Mouse (Mus musculus): ENCODE results near the gene Notum. TPM values are rescaled to one million over a fixed set of nuclear protein-coding genes. Genes with fewer than 3 reads are reported as not detected.

The Notum gene
- total and polyA plus RNA-seq, 2 experiments from 2014 or later: 0.08 to 0.27 TPM

- DNase-seq (ENCODE audit: low spot score) (no peak), ATAC-seq (ENCODE audit: insufficient read depth, low read depth) (no peak)
- Histone ChIP-seq H3K9ac (replicated peaks; ENCODE audit: low read depth, low read length) (no peak overlapping the region), H3K9me3 (replicated peaks; ENCODE audit: control insufficient read depth, low read length) (no peaks in the 10 kb centered on the region), H3K27me3 (ENCODE audit: control insufficient read depth, insufficient read depth, low read length) (no peaks in the 10 kb centered on the region), H3K4me1 (ENCODE audit: control insufficient read depth, insufficient read depth) (peaks cover 21% of the 10 kb centered on the region; the same call in 1 of the 2 replicates), H3K4me3 (ENCODE audit: low read depth, low read length) (no peak overlapping the region), H3K27ac (ENCODE audit: low read depth) (peak overlapping the region; percentile 52), H3K4me2 (ENCODE audit: low read depth, low read length) (no peak overlapping the region), H3K36me3 (replicated peaks; ENCODE audit: control insufficient read depth, insufficient read depth, low read length) (peaks cover 56% of the 10 kb centered on the region)
- 64% methylated on average over 4 of the region's 4 CpGs for WGBS
- no peak for TF ChIP-seq EP300 (IDR thresholded peaks at IDR 0.05; ENCODE audit: low read depth)
- TF ChIP-seq CTCF (IDR thresholded peaks at IDR 0.05; ENCODE audit: low read depth): no peak
Observed at GRCm38 (mm10) chr11:120606764-120607163, 54.2 kb downstream of the Notum start.

GRCm38 (mm10) chr11:120605667-120606066 is 55.3 kb downstream of the Notum start:
- 82% methylated on average over 7 of the region's 7 CpGs for WGBS
- H3K27ac ChIP-seq (ENCODE audit: low read depth): no peak overlapping the region
- H3K9me3 ChIP-seq (replicated peaks; ENCODE audit: control insufficient read depth, low read length): no peaks in the 10 kb centered on the region
- H3K9ac ChIP-seq (replicated peaks; ENCODE audit: low read depth, low read length): no peak overlapping the region
- H3K4me1 ChIP-seq (ENCODE audit: control insufficient read depth, insufficient read depth): peaks cover 21% of the 10 kb centered on the region; the same call in 1 of the 2 replicates
- DNase-seq (ENCODE audit: low spot score): no peak
- H3K36me3 ChIP-seq (replicated peaks; ENCODE audit: control insufficient read depth, insufficient read depth, low read length): peaks cover 52% of the 10 kb centered on the region
- no peak for ATAC-seq (ENCODE audit: insufficient read depth, low read depth)
- TF ChIP-seq CTCF (IDR thresholded peaks at IDR 0.05; ENCODE audit: low read depth) (no peak), EP300 (IDR thresholded peaks at IDR 0.05; ENCODE audit: low read depth) (no peak)
- no peak overlapping the region for H3K4me3 ChIP-seq (ENCODE audit: low read depth, low read length)
- no peak overlapping the region for H3K4me2 ChIP-seq (ENCODE audit: low read depth, low read length)
- H3K27me3 ChIP-seq (ENCODE audit: control insufficient read depth, insufficient read depth, low read length): no peaks in the 10 kb centered on the region

Small RNA genes lying within 50 kb of the gene (microRNA-seq; reads per million reads assigned to microRNA genes)
- not detected for gene Mir6936

Other genes starting within 250 kb of the Notum start
Only the 30 nearest of the 32 such genes appear.
- gene Pde6g, start 207.7 kb downstream of the Notum start, total RNA-seq (2014; rRNA removed; ENCODE audit: low replicate concordance): not detected in 2 replicates
- gene Pde6g, start 207.7 kb downstream of the Notum start, polyA plus RNA-seq (2015; fragmentation: Nextera tagmentation; extraction: Ambion mirVana): 0.29 and 0.33 TPM in 2 replicates
- 69.2 and 85.3 TPM in 2 replicates for gene Oxld1, start 203.1 kb downstream of the Notum start, total RNA-seq (2014; rRNA removed; ENCODE audit: low replicate concordance)
- gene Oxld1, start 203.1 kb downstream of the Notum start, polyA plus RNA-seq (2015; fragmentation: Nextera tagmentation; extraction: Ambion mirVana): 40.1 and 45.3 TPM in 2 replicates
- 4.7 and 5.7 TPM in 2 replicates for gene Ccdc137, start 203.1 kb downstream of the Notum start, total RNA-seq (2014; rRNA removed; ENCODE audit: low replicate concordance)
- 11.2 and 12.6 TPM in 2 replicates for gene Ccdc137, start 203.1 kb downstream of the Notum start, polyA plus RNA-seq (2015; fragmentation: Nextera tagmentation; extraction: Ambion mirVana)
- 35.4 and 48.3 TPM in 2 replicates for gene Arl16, start 193.6 kb downstream of the Notum start, total RNA-seq (2014; rRNA removed; ENCODE audit: low replicate concordance)
- gene Arl16, start 193.6 kb downstream of the Notum start, polyA plus RNA-seq (2015; fragmentation: Nextera tagmentation; extraction: Ambion mirVana): 25.1 and 28.2 TPM in 2 replicates
- gene Mrpl12, start 176.6 kb downstream of the Notum start, total RNA-seq (2014; rRNA removed; ENCODE audit: low replicate concordance): 119 and 161 TPM in 2 replicates
- 308 and 315 TPM in 2 replicates for gene Mrpl12, start 176.6 kb downstream of the Notum start, polyA plus RNA-seq (2015; fragmentation: Nextera tagmentation; extraction: Ambion mirVana)
- gene Slc25a10, start 169.3 kb downstream of the Notum start, total RNA-seq (2014; rRNA removed; ENCODE audit: low replicate concordance): 66.8 and 74.3 TPM in 2 replicates
- 30.3 and 33.8 TPM in 2 replicates for gene Slc25a10, start 169.3 kb downstream of the Notum start, polyA plus RNA-seq (2015; fragmentation: Nextera tagmentation; extraction: Ambion mirVana)
- 0.23 and 1.9 TPM in 2 replicates for gene Gcgr, start 130.5 kb downstream of the Notum start, total RNA-seq (2014; rRNA removed; ENCODE audit: low replicate concordance)
- 0.81 and 1.3 TPM in 2 replicates for gene Gcgr, start 130.5 kb downstream of the Notum start, polyA plus RNA-seq (2015; fragmentation: Nextera tagmentation; extraction: Ambion mirVana)
- gene Mcrip1, start 111.4 kb downstream of the Notum start, total RNA-seq (2014; rRNA removed; ENCODE audit: low replicate concordance): 66.9 and 93.5 TPM in 2 replicates
- 136 and 138 TPM in 2 replicates for gene Mcrip1, start 111.4 kb downstream of the Notum start, polyA plus RNA-seq (2015; fragmentation: Nextera tagmentation; extraction: Ambion mirVana)
- gene Ppp1r27, start 110.0 kb downstream of the Notum start, total RNA-seq (2014; rRNA removed; ENCODE audit: low replicate concordance): not detected in 2 replicates
- gene Ppp1r27, start 110.0 kb downstream of the Notum start, polyA plus RNA-seq (2015; fragmentation: Nextera tagmentation; extraction: Ambion mirVana): 0.20 TPM in 1 of 2 replicates, not detected in the other
- gene P4hb, start 87.9 kb downstream of the Notum start, total RNA-seq (2014; rRNA removed; ENCODE audit: low replicate concordance): 232 and 241 TPM in 2 replicates
- 261 and 268 TPM in 2 replicates for gene P4hb, start 87.9 kb downstream of the Notum start, polyA plus RNA-seq (2015; fragmentation: Nextera tagmentation; extraction: Ambion mirVana)
- 204 and 231 TPM in 2 replicates for gene Arhgdia, start 79.6 kb downstream of the Notum start, total RNA-seq (2014; rRNA removed; ENCODE audit: low replicate concordance)
- 239 and 245 TPM in 2 replicates for gene Arhgdia, start 79.6 kb downstream of the Notum start, polyA plus RNA-seq (2015; fragmentation: Nextera tagmentation; extraction: Ambion mirVana)
- 104 and 132 TPM in 2 replicates for gene Alyref, start 62.8 kb downstream of the Notum start, total RNA-seq (2014; rRNA removed; ENCODE audit: low replicate concordance)
- 147 and 155 TPM in 2 replicates for gene Alyref, start 62.8 kb downstream of the Notum start, polyA plus RNA-seq (2015; fragmentation: Nextera tagmentation; extraction: Ambion mirVana)
- gene Anapc11, start 62.8 kb downstream of the Notum start, total RNA-seq (2014; rRNA removed; ENCODE audit: low replicate concordance): 41.1 and 43.4 TPM in 2 replicates
- gene Anapc11, start 62.8 kb downstream of the Notum start, polyA plus RNA-seq (2015; fragmentation: Nextera tagmentation; extraction: Ambion mirVana): 163 and 185 TPM in 2 replicates
- gene Npb, start 52.7 kb downstream of the Notum start, total RNA-seq (2014; rRNA removed; ENCODE audit: low replicate concordance): 25.1 TPM in 1 of 2 replicates, not detected in the other
- 9.9 and 11.8 TPM in 2 replicates for gene Npb, start 52.7 kb downstream of the Notum start, polyA plus RNA-seq (2015; fragmentation: Nextera tagmentation; extraction: Ambion mirVana)
- gene Pcyt2, start 43.2 kb downstream of the Notum start, total RNA-seq (2014; rRNA removed; ENCODE audit: low replicate concordance): 57.5 and 76.7 TPM in 2 replicates
- gene Pcyt2, start 43.2 kb downstream of the Notum start, polyA plus RNA-seq (2015; fragmentation: Nextera tagmentation; extraction: Ambion mirVana): 67.5 and 69.6 TPM in 2 replicates
- 12.4 and 63.2 TPM in 2 replicates for gene Sirt7, start 35.9 kb downstream of the Notum start, total RNA-seq (2014; rRNA removed; ENCODE audit: low replicate concordance)
- 14.1 and 15.2 TPM in 2 replicates for gene Sirt7, start 35.9 kb downstream of the Notum start, polyA plus RNA-seq (2015; fragmentation: Nextera tagmentation; extraction: Ambion mirVana)
- 34.1 and 37.7 TPM in 2 replicates for gene Mafg, start 27.6 kb downstream of the Notum start, total RNA-seq (2014; rRNA removed; ENCODE audit: low replicate concordance)
- gene Mafg, start 27.6 kb downstream of the Notum start, polyA plus RNA-seq (2015; fragmentation: Nextera tagmentation; extraction: Ambion mirVana): 13.6 and 14.1 TPM in 2 replicates
- gene Pycr1, start 17.4 kb downstream of the Notum start, total RNA-seq (2014; rRNA removed; ENCODE audit: low replicate concordance): 2.1 and 5.8 TPM in 2 replicates
- 6.3 and 6.5 TPM in 2 replicates for gene Pycr1, start 17.4 kb downstream of the Notum start, polyA plus RNA-seq (2015; fragmentation: Nextera tagmentation; extraction: Ambion mirVana)
- 27.8 and 29.3 TPM in 2 replicates for gene Myadml2, start 13.0 kb downstream of the Notum start, total RNA-seq (2014; rRNA removed; ENCODE audit: low replicate concordance)
- 32.7 and 33.5 TPM in 2 replicates for gene Myadml2, start 13.0 kb downstream of the Notum start, polyA plus RNA-seq (2015; fragmentation: Nextera tagmentation; extraction: Ambion mirVana)
- 88.8 and 146 TPM in 2 replicates for gene Aspscr1, start 11.8 kb upstream of the Notum start, total RNA-seq (2014; rRNA removed; ENCODE audit: low replicate concordance)
- gene Aspscr1, start 11.8 kb upstream of the Notum start, polyA plus RNA-seq (2015; fragmentation: Nextera tagmentation; extraction: Ambion mirVana): 86.3 and 87.9 TPM in 2 replicates
- gene Cenpx, start 52.6 kb upstream of the Notum start, total RNA-seq (2014; rRNA removed; ENCODE audit: low replicate concordance): 68.7 and 115 TPM in 2 replicates
- 102 and 114 TPM in 2 replicates for gene Cenpx, start 52.6 kb upstream of the Notum start, polyA plus RNA-seq (2015; fragmentation: Nextera tagmentation; extraction: Ambion mirVana)
- gene Lrrc45, start 52.8 kb upstream of the Notum start, total RNA-seq (2014; rRNA removed; ENCODE audit: low replicate concordance): 11.9 and 28.3 TPM in 2 replicates
- 12.4 and 14.2 TPM in 2 replicates for gene Lrrc45, start 52.8 kb upstream of the Notum start, polyA plus RNA-seq (2015; fragmentation: Nextera tagmentation; extraction: Ambion mirVana)
- gene Rac3, start 60.3 kb upstream of the Notum start, total RNA-seq (2014; rRNA removed; ENCODE audit: low replicate concordance): 9.2 and 12.6 TPM in 2 replicates
- gene Rac3, start 60.3 kb upstream of the Notum start, polyA plus RNA-seq (2015; fragmentation: Nextera tagmentation; extraction: Ambion mirVana): 1.4 and 1.8 TPM in 2 replicates
- gene Dcxr, start 66.1 kb upstream of the Notum start, total RNA-seq (2014; rRNA removed; ENCODE audit: low replicate concordance): 5.0 and 10.5 TPM in 2 replicates
- 8.6 and 8.7 TPM in 2 replicates for gene Dcxr, start 66.1 kb upstream of the Notum start, polyA plus RNA-seq (2015; fragmentation: Nextera tagmentation; extraction: Ambion mirVana)
- gene Cbr2, start 70.9 kb upstream of the Notum start, total RNA-seq (2014; rRNA removed; ENCODE audit: low replicate concordance): 12.2 and 19.1 TPM in 2 replicates
- 2.4 and 43.5 TPM in 2 replicates for gene Cbr2, start 70.9 kb upstream of the Notum start, polyA plus RNA-seq (2015; fragmentation: Nextera tagmentation; extraction: Ambion mirVana)
- gene Hmga1b, start 101.6 kb upstream of the Notum start, total RNA-seq (2014; rRNA removed; ENCODE audit: low replicate concordance): 0.23 and 0.76 TPM in 2 replicates
- gene Hmga1b, start 101.6 kb upstream of the Notum start, polyA plus RNA-seq (2015; fragmentation: Nextera tagmentation; extraction: Ambion mirVana): 1.2 and 1.3 TPM in 2 replicates
- gene Rfng, start 123.0 kb upstream of the Notum start, total RNA-seq (2014; rRNA removed; ENCODE audit: low replicate concordance): 14.5 and 26.4 TPM in 2 replicates
- 15.3 and 17.0 TPM in 2 replicates for gene Rfng, start 123.0 kb upstream of the Notum start, polyA plus RNA-seq (2015; fragmentation: Nextera tagmentation; extraction: Ambion mirVana)
- gene Gps1, start 123.1 kb upstream of the Notum start, total RNA-seq (2014; rRNA removed; ENCODE audit: low replicate concordance): 120 and 125 TPM in 2 replicates
- 94.2 and 94.4 TPM in 2 replicates for gene Gps1, start 123.1 kb upstream of the Notum start, polyA plus RNA-seq (2015; fragmentation: Nextera tagmentation; extraction: Ambion mirVana)
- 42.2 and 47.1 TPM in 2 replicates for gene Dus1l, start 135.2 kb upstream of the Notum start, total RNA-seq (2014; rRNA removed; ENCODE audit: low replicate concordance)
- gene Dus1l, start 135.2 kb upstream of the Notum start, polyA plus RNA-seq (2015; fragmentation: Nextera tagmentation; extraction: Ambion mirVana): 35.6 and 40.2 TPM in 2 replicates
- gene Fasn, start 163.4 kb upstream of the Notum start, total RNA-seq (2014; rRNA removed; ENCODE audit: low replicate concordance): 79.2 and 90.4 TPM in 2 replicates
- gene Fasn, start 163.4 kb upstream of the Notum start, polyA plus RNA-seq (2015; fragmentation: Nextera tagmentation; extraction: Ambion mirVana): 10.8 and 14.1 TPM in 2 replicates

Measured in heart, postnatal 0 days (tissue).